Mouse (Mus musculus) limb, embryonic 13.5 days (tissue): ENCODE measurements around the gene Gm12695. TPM values are rescaled to one million over a fixed set of nuclear protein-coding genes. Genes with fewer than 3 reads are reported as not detected.

Source experiments
- ATAC-seq: fragments of 200-750 bp; cut with Nextera tagmentation; 2 replicates; pipeline ENCODE4 v1.8.0; 2017; ENCODE audit warnings: low read depth, moderate number of reproducible peaks, moderate TSS enrichment; ENCODE audit not compliant: low FRiP score
- H3K27ac ChIP-seq: fragments of 300-500 bp; sonication (generic); 2 replicates; pipeline ENCODE4 v1.5.1; 2015; ENCODE audit warnings: inconsistent platforms, mild to moderate bottlenecking, moderate library complexity
- H3K27me3 ChIP-seq: fragments of 300-500 bp; sonication (generic); 2 replicates; pipeline ENCODE4 v1.6.1; 2015; ENCODE audit warnings: mild to moderate bottlenecking, inconsistent platforms
- H3K36me3 ChIP-seq: fragments of 300-500 bp; sonication (generic); 2 replicates; pipeline ENCODE4 v1.6.1; 2015; ENCODE audit warnings: inconsistent platforms, mild to moderate bottlenecking, moderate library complexity
- H3K4me1 ChIP-seq: fragments of 300-500 bp; sonication (generic); 2 replicates; pipeline ENCODE4 v1.6.1; 2015; ENCODE audit warnings: inconsistent platforms
- H3K4me2 ChIP-seq: fragments of 300-500 bp; sonication (generic); replicated peaks from 2 replicates; pipeline ENCODE4 v1.6.1; 2015; ENCODE audit warnings: inconsistent platforms, mild to moderate bottlenecking, moderate library complexity
- H3K4me3 ChIP-seq: fragments of 300-500 bp; sonication (generic); 2 replicates; pipeline ENCODE4 v1.5.1; 2015; ENCODE audit warnings: moderate library complexity, mild to moderate bottlenecking, inconsistent platforms
- H3K9ac ChIP-seq: fragments of 300-500 bp; sonication (generic); 2 replicates; pipeline ENCODE4 v1.6.1; 2015; ENCODE audit warnings: mild to moderate bottlenecking, inconsistent platforms
- H3K9me3 ChIP-seq: fragments of 300-500 bp; sonication (generic); 2 replicates; pipeline ENCODE4 v1.6.1; 2016; ENCODE audit warnings: inconsistent platforms
- WGBS: fragments of 180-500 bp; shearing (Covaris S2); methylation state at CpG from one replicate; pipeline ENCODE4 v1.1.7; 2015; 5-methylcytosine and 5-hydroxymethylcytosine counted together
- polyA plus RNA-seq: library from polyadenylated mRNA; unstranded; fragments of >200 nt; fragmentation: Nextera tagmentation; extraction: Ambion mirVana; gene quantifications from 2 replicates; pipeline ENCODE4 v1.2.1, GENCODE M21; 2015

Gm12695 gene
- 0.10 TPM in 1 of 2 replicates, not detected in the other for polyA plus RNA-seq

GRCm38 (mm10) chr4:96785086-96785485 is at the start of gene Gm12695:
TSS of gene Gm12695 (minus strand) at chr4:96785186.
- Histone ChIP-seq H3K9me3 (no peaks in the 10 kb centered on the region), H3K27ac (no peak within 1 kb of the TSS), H3K4me2 (no peak within 1 kb of the TSS), H3K36me3 (no peaks in the 10 kb centered on the region), H3K27me3 (no peaks in the 10 kb centered on the region), H3K9ac (no peak within 1 kb of the TSS), H3K4me1 (peaks cover 13% of the 10 kb centered on the region), H3K4me3 (no peak within 1 kb of the TSS)
- no peak for ATAC-seq
- 89% methylated on average over 3 of the region's 3 CpGs for WGBS

GRCm38 (mm10) chr4:96825540-96826045 is 40.6 kb upstream of the Gm12695 start:
- H3K4me3 ChIP-seq, result no peak overlapping the region
- no peak overlapping the region for H3K9ac ChIP-seq
- H3K9me3 ChIP-seq, result no peaks in the 10 kb centered on the region
- H3K4me2 ChIP-seq, result no peak overlapping the region
- H3K36me3 ChIP-seq, result no peaks in the 10 kb centered on the region
- no peak overlapping the region for H3K27ac ChIP-seq
- no peaks in the 10 kb centered on the region for H3K4me1 ChIP-seq
- no peaks in the 10 kb centered on the region for H3K27me3 ChIP-seq
- WGBS, result 76% methylated on average over 4 of the region's 4 CpGs
- no peak for ATAC-seq

DNA sequence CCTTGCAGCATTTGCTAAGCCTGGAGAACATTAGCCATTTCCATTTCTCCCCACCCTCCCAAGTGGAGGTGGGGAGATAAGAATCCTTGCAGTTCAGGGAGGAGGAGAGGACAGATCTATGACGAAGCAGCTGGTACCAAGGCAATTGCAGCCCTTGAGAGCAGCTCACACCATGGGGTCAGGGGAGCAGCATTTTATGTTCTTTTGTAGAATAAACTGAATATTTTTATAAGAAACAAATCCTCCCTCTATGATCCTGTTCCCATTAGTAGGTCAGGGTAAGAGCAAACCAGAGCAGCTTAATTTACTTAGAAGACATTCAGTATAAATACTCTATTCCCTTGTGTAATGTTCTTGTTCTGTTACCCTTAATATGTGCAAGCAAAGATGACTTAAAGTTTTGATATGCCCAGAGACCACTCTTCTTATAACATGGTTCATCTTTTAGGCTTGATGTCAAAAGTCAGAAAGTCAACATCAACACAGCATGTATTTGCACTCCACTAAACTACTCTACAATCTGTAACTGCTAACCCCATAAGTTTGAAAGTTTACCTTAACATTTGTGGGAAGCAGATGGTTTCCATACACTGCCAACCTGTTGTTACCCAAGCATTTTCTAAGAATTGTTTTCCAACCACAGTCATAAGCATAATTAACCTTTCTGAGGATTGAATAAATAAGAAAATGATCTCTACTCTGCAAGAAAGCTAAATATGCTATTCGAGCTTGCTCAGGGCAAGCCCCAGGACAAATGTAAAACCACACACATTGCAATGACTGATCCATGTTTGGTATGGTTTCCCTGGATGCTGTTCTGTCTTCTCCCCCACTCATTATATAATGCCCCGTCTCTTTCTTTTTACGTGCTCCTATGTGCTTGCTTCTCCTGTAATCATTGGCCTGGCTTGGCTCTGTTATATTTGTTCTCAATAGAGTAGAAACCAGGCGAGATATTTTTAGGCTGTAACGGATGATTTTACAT is 22.1 kb upstream of the Gm12695 start:
- ATAC-seq, result no peak
- 66% methylated on average over 6 of the region's 6 CpGs for WGBS
- no peaks in the 10 kb centered on the region for H3K27me3 ChIP-seq
- H3K9me3 ChIP-seq, result no peaks in the 10 kb centered on the region
- H3K9ac ChIP-seq, result no peak overlapping the region
- no peak overlapping the region for H3K4me3 ChIP-seq
- H3K27ac ChIP-seq, result no peak overlapping the region
- no peaks in the 10 kb centered on the region for H3K4me1 ChIP-seq
- no peak overlapping the region for H3K4me2 ChIP-seq
- no peaks in the 10 kb centered on the region for H3K36me3 ChIP-seq

DNA sequence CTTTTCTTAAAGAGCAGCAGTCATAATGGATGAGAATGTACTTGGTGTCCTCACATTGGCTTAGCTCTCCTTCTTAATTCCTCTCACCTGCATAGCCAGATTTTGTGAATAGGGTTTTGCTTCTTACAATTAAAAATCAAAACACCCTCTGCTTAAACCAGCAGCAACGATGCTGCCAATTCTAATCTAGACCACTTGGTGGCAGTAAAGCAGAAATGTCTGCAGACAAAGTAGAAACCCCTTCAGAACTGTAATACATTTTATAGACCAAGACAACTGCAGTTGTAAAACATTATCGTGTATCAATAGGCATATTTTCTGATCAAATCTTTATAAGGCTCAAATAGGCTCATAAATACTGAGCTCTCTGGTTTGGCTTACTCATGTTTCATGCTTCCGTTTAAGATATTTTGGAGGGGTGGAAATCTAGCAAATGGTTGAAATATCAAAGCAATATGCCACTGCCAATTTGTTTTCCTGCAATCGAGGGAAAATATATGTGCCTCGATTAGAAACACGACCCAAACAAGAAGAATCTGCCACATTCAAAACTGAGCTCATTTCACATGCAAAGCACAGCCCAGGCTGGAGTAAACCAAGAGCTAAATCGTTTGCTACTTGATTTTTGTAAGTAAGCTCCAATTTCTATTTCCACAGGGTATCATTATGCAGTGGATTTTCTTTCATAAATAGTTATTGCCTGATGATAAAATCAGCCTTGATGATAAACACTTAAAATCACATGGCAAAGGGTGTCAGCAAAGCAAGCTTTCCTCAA is 14.6 kb upstream of the Gm12695 start:
- Histone ChIP-seq H3K9me3 (no peaks in the 10 kb centered on the region), H3K4me3 (no peak overlapping the region), H3K27me3 (no peaks in the 10 kb centered on the region), H3K4me2 (no peak overlapping the region), H3K9ac (no peak overlapping the region), H3K36me3 (no peaks in the 10 kb centered on the region), H3K27ac (no peak overlapping the region), H3K4me1 (0 out of 2 replicates have a peak, but pooled peaks cover 3% of the 10 kb centered on the region)
- ATAC-seq, result no peak
- WGBS, result 25% methylated on average over 7 of the region's 7 CpGs

- Histone ChIP-seq H3K9me3 (no peaks in the 10 kb centered on the region), H3K4me1 (0 out of 2 replicates have a peak, but pooled peaks cover 3% of the 10 kb centered on the region), H3K27ac (no peak overlapping the region), H3K9ac (no peak overlapping the region), H3K4me3 (no peak overlapping the region), H3K36me3 (no peaks in the 10 kb centered on the region), H3K27me3 (no peaks in the 10 kb centered on the region), H3K4me2 (no peak overlapping the region)
- 57% methylated on average over 1 of the region's 1 CpGs for WGBS
- no peak for ATAC-seq
Measured at GRCm38 (mm10) chr4:96797583-96797982, 12.6 kb upstream of the Gm12695 start.

DNA sequence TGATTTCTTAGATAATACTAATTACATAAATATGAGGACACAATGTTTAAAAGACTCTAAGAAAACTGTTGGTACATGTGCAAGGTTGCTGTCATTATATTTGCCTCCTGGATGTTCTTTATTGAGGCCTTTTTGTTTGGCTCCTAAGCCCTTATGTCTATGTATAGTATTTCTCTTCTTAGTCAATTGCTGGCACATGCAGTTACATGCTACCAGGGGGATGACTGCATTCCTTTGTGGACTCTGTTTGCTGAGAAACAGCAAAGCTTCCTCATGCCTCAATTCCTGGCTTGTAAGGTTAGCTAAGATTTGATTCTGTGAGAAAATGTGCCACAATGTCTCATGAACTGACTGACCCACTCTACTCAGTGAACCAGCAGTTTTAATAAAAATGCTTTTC is 6.3 kb upstream of the Gm12695 start:
- H3K9me3 ChIP-seq, result no peaks in the 10 kb centered on the region
- H3K4me1 ChIP-seq, result peaks cover 15% of the 10 kb centered on the region
- no peaks in the 10 kb centered on the region for H3K36me3 ChIP-seq
- no peak overlapping the region for H3K4me3 ChIP-seq
- no peak overlapping the region for H3K4me2 ChIP-seq
- H3K9ac ChIP-seq, result no peak overlapping the region
- no peaks in the 10 kb centered on the region for H3K27me3 ChIP-seq
- H3K27ac ChIP-seq, result no peak overlapping the region
- ATAC-seq, result no peak

- Histone ChIP-seq H3K9me3 (no peaks in the 10 kb centered on the region), H3K27ac (no peak overlapping the region), H3K36me3 (no peaks in the 10 kb centered on the region), H3K27me3 (no peaks in the 10 kb centered on the region), H3K9ac (no peak overlapping the region), H3K4me3 (no peak overlapping the region), H3K4me2 (no peak overlapping the region), H3K4me1 (peaks cover 15% of the 10 kb centered on the region)
- ATAC-seq, result peak; percentile 48; the same call in 1 of the 2 replicates
- 36% methylated on average over 3 of the region's 3 CpGs for WGBS
Measured at GRCm38 (mm10) chr4:96789905-96790304, 4.9 kb upstream of the Gm12695 start.

DNA sequence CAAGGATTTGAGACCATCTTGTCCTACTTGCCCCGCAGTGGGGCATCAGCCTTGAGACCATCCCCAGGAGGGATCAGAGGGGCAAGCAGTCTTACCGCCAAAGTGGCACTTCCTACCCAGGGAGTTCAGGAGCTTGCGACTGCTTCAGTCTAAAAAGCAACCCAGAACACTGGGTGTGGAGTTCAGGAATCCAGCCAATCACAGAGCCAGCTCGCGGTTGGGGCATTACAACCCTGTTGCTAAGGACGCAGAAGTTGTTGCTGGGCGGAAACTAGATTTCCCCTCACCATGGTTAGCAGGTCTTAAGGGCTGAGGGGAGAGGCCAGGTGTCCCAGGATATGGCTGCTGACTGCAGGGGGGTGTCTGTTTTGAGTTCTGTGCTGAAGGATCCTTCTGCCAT is 1.6 kb upstream of the Gm12695 start:
- Histone ChIP-seq H3K4me1 (peaks cover 15% of the 10 kb centered on the region), H3K36me3 (no peaks in the 10 kb centered on the region), H3K4me3 (no peak overlapping the region), H3K9ac (no peak overlapping the region), H3K27me3 (no peaks in the 10 kb centered on the region), H3K4me2 (no peak overlapping the region), H3K9me3 (no peaks in the 10 kb centered on the region), H3K27ac (no peak overlapping the region)
- peak; percentile 44; the same call in 1 of the 2 replicates for ATAC-seq
- 20% methylated on average over 7 of the region's 7 CpGs for WGBS

DNA sequence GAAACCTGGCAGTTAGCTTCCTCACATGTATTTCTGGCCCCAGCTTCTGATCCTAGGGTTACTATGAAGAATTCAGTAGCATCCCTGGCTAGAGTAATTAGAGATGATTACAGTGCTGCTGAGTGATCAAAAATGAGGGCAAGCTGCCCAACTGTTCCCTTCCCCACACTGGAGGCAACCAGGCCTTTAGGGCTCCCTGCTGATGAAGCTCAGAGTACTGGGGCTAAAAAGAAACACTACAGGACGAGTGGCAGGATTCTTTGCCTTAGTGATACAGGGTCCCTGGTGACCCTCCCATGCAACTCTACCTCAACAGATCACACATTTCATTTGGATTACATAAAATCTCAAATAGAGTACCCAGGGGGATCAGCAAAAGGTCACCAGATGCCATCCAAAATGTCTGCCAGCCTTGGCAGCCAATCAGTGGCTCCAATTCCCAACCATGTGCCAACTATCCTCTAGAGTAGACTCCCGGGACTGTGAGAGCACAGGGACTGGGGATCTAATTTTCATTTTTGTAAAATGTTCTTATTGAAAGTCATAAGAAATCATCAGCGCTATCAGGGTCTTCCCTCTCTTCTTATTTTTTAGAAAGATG is 11.9 kb downstream of the Gm12695 start:
- no peaks in the 10 kb centered on the region for H3K4me1 ChIP-seq
- H3K4me2 ChIP-seq, result no peak overlapping the region
- no peak overlapping the region for H3K9ac ChIP-seq
- no peak overlapping the region for H3K27ac ChIP-seq
- H3K9me3 ChIP-seq, result no peaks in the 10 kb centered on the region; the same call in 1 of the 2 replicates
- ATAC-seq, result no peak
- no peaks in the 10 kb centered on the region for H3K36me3 ChIP-seq
- 71% methylated on average over 3 of the region's 3 CpGs for WGBS
- no peak overlapping the region for H3K4me3 ChIP-seq
- no peaks in the 10 kb centered on the region for H3K27me3 ChIP-seq

DNA sequence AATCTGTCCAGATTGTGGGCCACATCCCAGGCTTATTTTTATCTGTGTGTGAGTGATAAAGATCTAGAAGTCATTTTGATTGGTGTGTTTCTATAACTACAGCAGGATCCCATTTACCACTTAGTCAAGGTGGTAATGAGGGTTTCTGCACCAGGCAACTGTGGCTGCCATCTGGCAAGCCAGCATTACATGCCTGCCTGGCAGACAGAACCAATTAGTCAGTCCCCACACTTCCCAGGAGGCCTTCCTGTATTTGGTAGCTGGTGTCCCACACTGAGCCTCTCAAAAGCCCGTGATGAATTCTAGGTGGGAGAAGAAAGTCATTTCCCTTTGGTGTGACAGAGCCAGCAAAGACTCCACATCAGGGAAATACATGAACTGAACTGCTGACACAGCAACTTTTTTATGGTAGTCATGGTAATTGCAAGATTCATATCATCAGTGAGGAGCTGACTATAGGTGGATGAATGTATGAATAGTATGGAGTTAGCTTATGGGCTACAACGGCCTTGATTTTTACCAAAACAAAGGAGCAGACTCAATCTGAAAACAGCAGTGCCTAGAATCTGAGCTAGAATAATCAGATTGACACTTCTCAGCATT is 18.5 kb downstream of the Gm12695 start:
- 48% methylated on average over 2 of the region's 2 CpGs for WGBS
- Histone ChIP-seq H3K4me2 (no peak overlapping the region), H3K36me3 (no peaks in the 10 kb centered on the region), H3K9ac (no peak overlapping the region), H3K27ac (no peak overlapping the region), H3K4me3 (no peak overlapping the region), H3K4me1 (peaks cover 6% of the 10 kb centered on the region; the same call in 1 of the 2 replicates), H3K27me3 (no peaks in the 10 kb centered on the region), H3K9me3 (no peaks in the 10 kb centered on the region)
- no peak for ATAC-seq

GRCm38 (mm10) chr4:96751953-96752352 is 33.0 kb downstream of the Gm12695 start:
- 19% methylated on average over 1 of the region's 1 CpGs for WGBS
- Histone ChIP-seq H3K4me1 (peaks cover 7% of the 10 kb centered on the region), H3K9me3 (no peaks in the 10 kb centered on the region), H3K27ac (no peak overlapping the region), H3K36me3 (no peaks in the 10 kb centered on the region), H3K4me2 (no peak overlapping the region), H3K27me3 (no peaks in the 10 kb centered on the region), H3K4me3 (no peak overlapping the region), H3K9ac (no peak overlapping the region)
- peak; percentile 81; the same call in 1 of the 2 replicates for ATAC-seq
